Mouse (Mus musculus) intestine, embryonic 15.5 days (tissue): Measurements from ENCODE around the gene Fcer1g. TPM values are rescaled to one million over a fixed set of nuclear protein-coding genes. Genes with fewer than 3 reads are reported as not detected.

ENCODE experiments used
- ATAC-seq: fragments of 200-750 bp; cut with Nextera tagmentation; 2 replicates; pipeline ENCODE4 v1.8.0; 2017; ENCODE audit warnings: moderate TSS enrichment, moderate library complexity
- H3K27ac ChIP-seq: fragments of 300-500 bp; sonication (generic); 2 replicates; pipeline ENCODE4 v1.5.1; 2015; ENCODE audit warnings: mild to moderate bottlenecking, inconsistent platforms
- H3K27me3 ChIP-seq: fragments of 300-500 bp; sonication (generic); replicated peaks from 2 replicates; pipeline ENCODE4 v1.6.1; 2015; ENCODE audit warnings: inconsistent platforms
- H3K36me3 ChIP-seq: fragments of 300-500 bp; sonication (generic); 2 replicates; pipeline ENCODE4 v1.6.1; 2015; ENCODE audit warnings: inconsistent platforms
- H3K4me1 ChIP-seq: fragments of 300-500 bp; sonication (generic); replicated peaks from 2 replicates; pipeline ENCODE4 v1.6.1; 2015; ENCODE audit warnings: inconsistent platforms
- H3K4me2 ChIP-seq: fragments of 300-500 bp; sonication (generic); replicated peaks from 2 replicates; pipeline ENCODE4 v1.6.1; 2015; ENCODE audit warnings: mild to moderate bottlenecking, inconsistent platforms
- H3K4me3 ChIP-seq: fragments of 300-500 bp; sonication (generic); replicated peaks from 2 replicates; pipeline ENCODE4 v1.5.1; 2015; ENCODE audit warnings: inconsistent platforms
- H3K9ac ChIP-seq: fragments of 300-500 bp; sonication (generic); 2 replicates; pipeline ENCODE4 v1.6.1; 2015; ENCODE audit warnings: inconsistent platforms
- H3K9me3 ChIP-seq: fragments of 300-500 bp; sonication (generic); 2 replicates; pipeline ENCODE4 v1.6.1; 2016; ENCODE audit warnings: inconsistent platforms
- WGBS: fragments of 180-500 bp; shearing (Covaris S2); methylation state at CpG from one replicate; pipeline ENCODE4 v1.1.7; 2015; 5-methylcytosine and 5-hydroxymethylcytosine counted together
- polyA plus RNA-seq: library from polyadenylated mRNA; unstranded; fragments of >200 nt; fragmentation: Nextera tagmentation; extraction: Ambion mirVana; gene quantifications from 2 replicates; pipeline ENCODE4 v1.2.1, GENCODE M21; 2015

Fcer1g gene
- polyA plus RNA-seq, 1 experiment from 2014 or later: 51.5 TPM

GRCm38 (mm10) chr1:171200769-171201168, 33.4 kb downstream of the Fcer1g start:
- no peaks in the 10 kb centered on the region for H3K9me3 ChIP-seq
- peaks cover 6% of the 10 kb centered on the region for H3K27me3 ChIP-seq
- no peak overlapping the region for H3K27ac ChIP-seq
- H3K4me1 ChIP-seq: peaks cover 6% of the 10 kb centered on the region
- ATAC-seq: no peak
- no peak overlapping the region for H3K4me3 ChIP-seq
- no peak overlapping the region for H3K4me2 ChIP-seq
- H3K9ac ChIP-seq: no peak overlapping the region
- no peaks in the 10 kb centered on the region for H3K36me3 ChIP-seq
- WGBS: 93% methylated on average over 1 of the region's 1 CpGs

GRCm38 (mm10) chr1:171199532-171199931, 34.6 kb downstream of the Fcer1g start:
- H3K36me3 ChIP-seq: no peaks in the 10 kb centered on the region
- 38% methylated on average over 1 of the region's 1 CpGs for WGBS

GRCm38 (mm10) chr1:171195887-171196397, 38.2 kb downstream of the Fcer1g start, which contains the start of gene Pcp4l1:
TSS of gene Pcp4l1 (minus strand) at chr1:171196268.
- under 1% methylated on average over 33 of the region's 33 CpGs for WGBS
- Histone ChIP-seq H3K27ac (no peak within 1 kb of the TSS), H3K36me3 (no peaks in the 10 kb centered on the region), H3K9me3 (no peaks in the 10 kb centered on the region), H3K4me1 (peaks cover 26% of the 10 kb centered on the region), H3K9ac (peak within 1 kb of the TSS; percentile 48), H3K4me2 (peak within 1 kb of the TSS; percentile 98), H3K4me3 (peak within 1 kb of the TSS; percentile 54), H3K27me3 (peaks cover 17% of the 10 kb centered on the region)
- ATAC-seq: peak; percentile 83

More at GRCm38 (mm10) chr1:171199532-171199931, 34.6 kb downstream of the Fcer1g start:
- H3K4me2 ChIP-seq: no peak overlapping the region
- no peak overlapping the region for H3K4me3 ChIP-seq
- H3K9ac ChIP-seq: no peak overlapping the region
- H3K9me3 ChIP-seq: no peaks in the 10 kb centered on the region
- H3K4me1 ChIP-seq: peaks cover 12% of the 10 kb centered on the region
- H3K27me3 ChIP-seq: peaks cover 12% of the 10 kb centered on the region
- ATAC-seq: peak; percentile 42; the same call in 1 of the 2 replicates
- H3K27ac ChIP-seq: no peak overlapping the region

- H3K4me1 ChIP-seq: peaks cover 26% of the 10 kb centered on the region
- H3K4me2 ChIP-seq: peak overlapping the region; percentile 98
- WGBS: 15% methylated on average over 20 of the region's 20 CpGs
- no peak for ATAC-seq
- peak overlapping the region; percentile 48 for H3K9ac ChIP-seq
- peaks cover 17% of the 10 kb centered on the region for H3K27me3 ChIP-seq
- peak overlapping the region; percentile 54 for H3K4me3 ChIP-seq
- no peaks in the 10 kb centered on the region for H3K36me3 ChIP-seq
- H3K27ac ChIP-seq: no peak overlapping the region
- H3K9me3 ChIP-seq: no peaks in the 10 kb centered on the region
Observed at GRCm38 (mm10) chr1:171195046-171195822, 38.9 kb downstream of the Fcer1g start.

- peaks cover 33% of the 10 kb centered on the region for H3K4me1 ChIP-seq
- peak overlapping the region; percentile 51 for H3K4me2 ChIP-seq
- no peak overlapping the region for H3K4me3 ChIP-seq
- H3K36me3 ChIP-seq: no peaks in the 10 kb centered on the region
- 35% methylated on average over 11 of the region's 11 CpGs for WGBS
- no peak for ATAC-seq
- no peak overlapping the region for H3K27ac ChIP-seq
- no peaks in the 10 kb centered on the region for H3K9me3 ChIP-seq
- H3K9ac ChIP-seq: no peak overlapping the region
- peaks cover 17% of the 10 kb centered on the region for H3K27me3 ChIP-seq
Observed at GRCm38 (mm10) chr1:171193911-171194830, 40.0 kb downstream of the Fcer1g start.

- Histone ChIP-seq H3K9me3 (no peaks in the 10 kb centered on the region), H3K27me3 (peaks cover 17% of the 10 kb centered on the region), H3K9ac (no peak overlapping the region), H3K4me1 (peaks cover 39% of the 10 kb centered on the region), H3K36me3 (no peaks in the 10 kb centered on the region), H3K27ac (no peak overlapping the region), H3K4me3 (peak overlapping the region; percentile 20), H3K4me2 (peak overlapping the region; percentile 51)
- ATAC-seq: no peak
- WGBS: 9% methylated on average over 18 of the region's 18 CpGs
Observed at GRCm38 (mm10) chr1:171193093-171193840, 40.9 kb downstream of the Fcer1g start.

- Histone ChIP-seq H3K4me2 (no peak overlapping the region), H3K9ac (no peak overlapping the region), H3K27me3 (peaks cover 17% of the 10 kb centered on the region), H3K36me3 (no peaks in the 10 kb centered on the region), H3K9me3 (no peaks in the 10 kb centered on the region), H3K4me1 (peaks cover 41% of the 10 kb centered on the region), H3K4me3 (no peak overlapping the region), H3K27ac (no peak overlapping the region)
- no peak for ATAC-seq
- 38% methylated on average over 10 of the region's 10 CpGs for WGBS
Observed at GRCm38 (mm10) chr1:171192283-171192682, 41.9 kb downstream of the Fcer1g start.

GRCm38 (mm10) chr1:171190832-171191231, 43.3 kb downstream of the Fcer1g start:
- no peak for ATAC-seq

GRCm38 (mm10) chr1:171189476-171190114, 44.6 kb downstream of the Fcer1g start:
- peak; percentile 42; the same call in 1 of the 2 replicates for ATAC-seq

More at GRCm38 (mm10) chr1:171190832-171191231, 43.3 kb downstream of the Fcer1g start:
- H3K4me2 ChIP-seq: no peak overlapping the region
- no peaks in the 10 kb centered on the region for H3K36me3 ChIP-seq
- no peak overlapping the region for H3K9ac ChIP-seq
- no peak overlapping the region for H3K27ac ChIP-seq
- peaks cover 12% of the 10 kb centered on the region for H3K27me3 ChIP-seq
- H3K4me3 ChIP-seq: no peak overlapping the region
- 95% methylated on average over 9 of the region's 9 CpGs for WGBS
- no peaks in the 10 kb centered on the region for H3K9me3 ChIP-seq
- H3K4me1 ChIP-seq: peaks cover 37% of the 10 kb centered on the region

GRCm38 (mm10) chr1:171189046-171189445, 45.1 kb downstream of the Fcer1g start:
- Histone ChIP-seq H3K36me3 (no peaks in the 10 kb centered on the region), H3K27me3 (peaks cover under 1% of the 10 kb centered on the region; the same call in 1 of the 2 replicates), H3K4me3 (no peak overlapping the region), H3K27ac (no peak overlapping the region; the same call in 1 of the 2 replicates), H3K9ac (no peak overlapping the region), H3K4me2 (peak overlapping the region; percentile 20; the same call in 1 of the 2 replicates), H3K4me1 (peaks cover 34% of the 10 kb centered on the region), H3K9me3 (no peaks in the 10 kb centered on the region)
- 21% methylated on average over 8 of the region's 8 CpGs for WGBS
- peak; percentile 19 for ATAC-seq

More at GRCm38 (mm10) chr1:171189476-171190114, 44.6 kb downstream of the Fcer1g start:
- no peak overlapping the region for H3K27ac ChIP-seq
- 49% methylated on average over 14 of the region's 14 CpGs for WGBS
- no peaks in the 10 kb centered on the region for H3K36me3 ChIP-seq
- no peaks in the 10 kb centered on the region for H3K9me3 ChIP-seq
- H3K27me3 ChIP-seq: peaks cover 5% of the 10 kb centered on the region; the same call in 1 of the 2 replicates
- H3K4me2 ChIP-seq: peak overlapping the region; percentile 20; the same call in 1 of the 2 replicates
- peaks cover 35% of the 10 kb centered on the region for H3K4me1 ChIP-seq
- no peak overlapping the region for H3K4me3 ChIP-seq
- H3K9ac ChIP-seq: no peak overlapping the region
